7 mouse cellular contexts compared by ENCODE assay signal in genomic region chr8:84976031-84976762, GRCm38 (mm10). TPM values are rescaled to one million over a fixed set of nuclear protein-coding genes. Genes with fewer than 3 reads are reported as not detected.
DNase-seq lines count a peak whose midpoint lies in the region; ATAC-seq and TF ChIP-seq lines count a peak whose summit lies in the region.

No protein-coding gene starts in this region.

- 1% methylated on average over 61 of the region's 61 CpGs for WGBS in embryonic facial prominence, embryonic 10.5 days
- WGBS in intestine, postnatal 0 days: 1% methylated on average over 55 of the region's 61 CpGs
- WGBS in midbrain, embryonic 11.5 days: 1% methylated on average over 59 of the region's 61 CpGs

- peak; percentile 29 for ATAC-seq in granulocyte monocyte progenitor cell, adult 5-6 weeks (replicated peaks; ENCODE audit: poor library complexity, severe bottlenecking)
- peak; percentile 65 for ATAC-seq in intestine, postnatal 0 days
- ATAC-seq in midbrain, embryonic 11.5 days (ENCODE audit: low FRiP score): peak; percentile 89

- H3K27ac ChIP-seq in embryonic facial prominence, embryonic 10.5 days (replicated peaks): peak overlapping the region; percentile 80
- peak overlapping the region; percentile 97 for H3K27ac ChIP-seq in intestine, postnatal 0 days (ENCODE audit: low read depth, low read length)
- H3K27ac ChIP-seq in midbrain, embryonic 11.5 days (ENCODE audit: low read depth, low read length): no peak overlapping the region

- DNase-seq in adrenal gland, postnatal 14 days: peak; percentile 98
- peak; percentile 95 for DNase-seq in embryonic facial prominence, embryonic 10.5 days (ENCODE audit: low spot score)
- peak; percentile 92 for DNase-seq in left cerebral cortex, postnatal 4 days
- peak; percentile 99 for DNase-seq in midbrain, embryonic 11.5 days (ENCODE audit: low spot score, missing footprints)
- peak; percentile 96 for DNase-seq in skeletal muscle tissue, adult 2 months (ENCODE audit: low read depth, low spot score)

- peaks cover 71% of the 10 kb centered on the region for H3K4me1 ChIP-seq in embryonic facial prominence, embryonic 10.5 days
- H3K4me1 ChIP-seq in intestine, postnatal 0 days (replicated peaks; ENCODE audit: control insufficient read depth, insufficient read depth, low read length): peaks cover 18% of the 10 kb centered on the region
- H3K4me1 ChIP-seq in midbrain, embryonic 11.5 days (ENCODE audit: control insufficient read depth, insufficient read depth, low read length): peaks cover 43% of the 10 kb centered on the region

- peak overlapping the region; percentile 87 for H3K9ac ChIP-seq in intestine, postnatal 0 days (ENCODE audit: low read depth, low read length)
- peak overlapping the region; percentile 36 for H3K9ac ChIP-seq in midbrain, embryonic 11.5 days (ENCODE audit: low read length)

- H3K4me3 ChIP-seq in embryonic facial prominence, embryonic 10.5 days: peak overlapping the region; percentile 73
- H3K4me3 ChIP-seq in intestine, postnatal 0 days (ENCODE audit: low read depth, low read length): peak overlapping the region; percentile 80
- H3K4me3 ChIP-seq in midbrain, embryonic 11.5 days (ENCODE audit: low read depth, low read length): peak overlapping the region; percentile 33

- H3K9me3 ChIP-seq in embryonic facial prominence, embryonic 10.5 days: no peaks in the 10 kb centered on the region
- no peaks in the 10 kb centered on the region for H3K9me3 ChIP-seq in intestine, postnatal 0 days (ENCODE audit: control insufficient read depth)
- no peaks in the 10 kb centered on the region for H3K9me3 ChIP-seq in midbrain, embryonic 11.5 days (ENCODE audit: control insufficient read depth, low read length)

- H3K4me2 ChIP-seq in intestine, postnatal 0 days (replicated peaks; ENCODE audit: low read depth): peak overlapping the region; percentile 96
- peak overlapping the region; percentile 68 for H3K4me2 ChIP-seq in midbrain, embryonic 11.5 days

- TF ChIP-seq CTCF in intestine, postnatal 0 days (IDR thresholded peaks at IDR 0.05; ENCODE audit: low read depth): no peak

- H3K27me3 ChIP-seq in embryonic facial prominence, embryonic 10.5 days (replicated peaks; ENCODE audit: low read depth, poor library complexity, severe bottlenecking): peaks cover 43% of the 10 kb centered on the region
- no peaks in the 10 kb centered on the region for H3K27me3 ChIP-seq in intestine, postnatal 0 days (replicated peaks; ENCODE audit: control insufficient read depth, insufficient read depth, low read length)
- H3K27me3 ChIP-seq in midbrain, embryonic 11.5 days (ENCODE audit: control insufficient read depth, insufficient read depth, low read length): peaks cover 36% of the 10 kb centered on the region

- intact Hi-C loops in left cerebral cortex, postnatal 4 days (cut with DNase I): no loop called here

- peaks cover 42% of the 10 kb centered on the region for H3K36me3 ChIP-seq in embryonic facial prominence, embryonic 10.5 days (replicated peaks)
- H3K36me3 ChIP-seq in intestine, postnatal 0 days (ENCODE audit: control insufficient read depth, insufficient read depth): peaks cover 20% of the 10 kb centered on the region
- 0 out of 2 replicates have a peak, but pooled peaks cover 3% of the 10 kb centered on the region for H3K36me3 ChIP-seq in midbrain, embryonic 11.5 days (ENCODE audit: control insufficient read depth, insufficient read depth, low read length)

RNA-seq across cellular contexts. Expression of gene Junb, which starts 2.3 kb away (rescaled TPM):
- total RNA-seq in adrenal gland, postnatal 14 days (2021): 58.3 and 211 TPM in 2 replicates
- polyA plus RNA-seq in embryonic facial prominence, embryonic 10.5 days (2016; fragmentation: Nextera tagmentation; extraction: Ambion mirVana): 6.6 and 6.7 TPM in 2 replicates
- total RNA-seq in granulocyte monocyte progenitor cell, adult 5-6 weeks (2014; fragmentation: Nextera tagmentation): 3.3 and 14.2 TPM in 2 replicates
- total RNA-seq in granulocyte monocyte progenitor cell, adult 5-6 weeks (2017): 39.6 and 46.0 TPM in 2 replicates
- 42.8 and 47.6 TPM in 2 replicates for polyA plus RNA-seq in intestine, postnatal 0 days (2015; fragmentation: Nextera tagmentation; extraction: Ambion mirVana)
- 10 to 100 TPM; 12.5 to 13.5 TPM for total RNA-seq in left cerebral cortex, postnatal 4 days (2021)
- polyA plus RNA-seq in midbrain, embryonic 11.5 days (2014; fragmentation: Nextera tagmentation; extraction: Ambion mirVana): 3.4 and 4.5 TPM in 2 replicates

RNA-seq across cellular contexts. Expression of gene Rnaseh2a, which starts 6.6 kb away (rescaled TPM):
- total RNA-seq in adrenal gland, postnatal 14 days (2021): 88.3 and 96.4 TPM in 2 replicates
- 147 and 148 TPM in 2 replicates for polyA plus RNA-seq in embryonic facial prominence, embryonic 10.5 days (2016; fragmentation: Nextera tagmentation; extraction: Ambion mirVana)
- total RNA-seq in granulocyte monocyte progenitor cell, adult 5-6 weeks (2014; fragmentation: Nextera tagmentation): 116 and 172 TPM in 2 replicates
- total RNA-seq in granulocyte monocyte progenitor cell, adult 5-6 weeks (2017): 91.3 and 148 TPM in 2 replicates
- 53.2 and 57.6 TPM in 2 replicates for polyA plus RNA-seq in intestine, postnatal 0 days (2015; fragmentation: Nextera tagmentation; extraction: Ambion mirVana)
- 10 to 100 TPM; 41.1 to 42.1 TPM for total RNA-seq in left cerebral cortex, postnatal 4 days (2021)
- polyA plus RNA-seq in midbrain, embryonic 11.5 days (2014; fragmentation: Nextera tagmentation; extraction: Ambion mirVana): 113 and 121 TPM in 2 replicates

RNA-seq across cellular contexts. Expression of gene Prdx2, which starts 6.8 kb away (rescaled TPM):
- 532 and 572 TPM in 2 replicates for total RNA-seq in adrenal gland, postnatal 14 days (2021)
- 1,193 and 1,272 TPM in 2 replicates for polyA plus RNA-seq in embryonic facial prominence, embryonic 10.5 days (2016; fragmentation: Nextera tagmentation; extraction: Ambion mirVana)
- 210 and 303 TPM in 2 replicates for total RNA-seq in granulocyte monocyte progenitor cell, adult 5-6 weeks (2014; fragmentation: Nextera tagmentation)
- 360 and 421 TPM in 2 replicates for total RNA-seq in granulocyte monocyte progenitor cell, adult 5-6 weeks (2017)
- 313 and 319 TPM in 2 replicates for polyA plus RNA-seq in intestine, postnatal 0 days (2015; fragmentation: Nextera tagmentation; extraction: Ambion mirVana)
- total RNA-seq in left cerebral cortex, postnatal 4 days (2021): 100 to 1,000 TPM; 665 to 681 TPM
- polyA plus RNA-seq in midbrain, embryonic 11.5 days (2014; fragmentation: Nextera tagmentation; extraction: Ambion mirVana): 1,298 and 1,349 TPM in 2 replicates

RNA-seq across cellular contexts. Expression of gene Gm49661, which starts 7.0 kb away (rescaled TPM):
- 2.1 TPM in 1 of 2 replicates, not detected in the other for total RNA-seq in adrenal gland, postnatal 14 days (2021)
- not detected in 2 replicates for polyA plus RNA-seq in embryonic facial prominence, embryonic 10.5 days (2016; fragmentation: Nextera tagmentation; extraction: Ambion mirVana)
- not detected in 2 replicates for total RNA-seq in granulocyte monocyte progenitor cell, adult 5-6 weeks (2014; fragmentation: Nextera tagmentation)
- not detected in 2 replicates for total RNA-seq in granulocyte monocyte progenitor cell, adult 5-6 weeks (2017)
- polyA plus RNA-seq in intestine, postnatal 0 days (2015; fragmentation: Nextera tagmentation; extraction: Ambion mirVana): 1.3 and 2.1 TPM in 2 replicates
- not detected for total RNA-seq in left cerebral cortex, postnatal 4 days (2021)
- polyA plus RNA-seq in midbrain, embryonic 11.5 days (2014; fragmentation: Nextera tagmentation; extraction: Ambion mirVana): not detected in 2 replicates

RNA-seq across cellular contexts. Expression of gene Hook2, which starts 14.2 kb away (rescaled TPM):
- total RNA-seq in adrenal gland, postnatal 14 days (2021): 5.8 and 6.9 TPM in 2 replicates
- 19.5 and 20.0 TPM in 2 replicates for polyA plus RNA-seq in embryonic facial prominence, embryonic 10.5 days (2016; fragmentation: Nextera tagmentation; extraction: Ambion mirVana)
- total RNA-seq in granulocyte monocyte progenitor cell, adult 5-6 weeks (2014; fragmentation: Nextera tagmentation): 5.2 and 6.1 TPM in 2 replicates
- 5.7 and 8.2 TPM in 2 replicates for total RNA-seq in granulocyte monocyte progenitor cell, adult 5-6 weeks (2017)
- 68.6 and 75.4 TPM in 2 replicates for polyA plus RNA-seq in intestine, postnatal 0 days (2015; fragmentation: Nextera tagmentation; extraction: Ambion mirVana)
- 10 to 100 TPM; 28.3 to 32.5 TPM for total RNA-seq in left cerebral cortex, postnatal 4 days (2021)
- 11.4 and 11.8 TPM in 2 replicates for polyA plus RNA-seq in midbrain, embryonic 11.5 days (2014; fragmentation: Nextera tagmentation; extraction: Ambion mirVana)

Comparison
In these comparisons a context has a peak if more than half of its experiments do, and no peak if none do; other contexts are left out.
1. ATAC-seq: peak in every context shown above with its lines; median percentile 89 in midbrain, embryonic 11.5 days; 65 in intestine, postnatal 0 days; 29 in granulocyte monocyte progenitor cell, adult 5-6 weeks.